Mouse (Mus musculus) kidney, adult 2 months (tissue): Measurements from ENCODE around the gene Gadd45g.

Source experiments
- CTCF ChIP-seq: fragments of 200-500 bp; conservative IDR thresholded peaks from 2 replicates; pipeline ENCODE4 v1.5.1; 2011; ENCODE audit warnings: low read depth, mild to moderate bottlenecking, control low read depth, low read length, moderate library complexity, mixed read lengths; ENCODE audit not compliant: insufficient read depth, insufficient read length
- POLR2A ChIP-seq: fragments of 200-500 bp; IDR thresholded peaks from one replicate; pipeline ENCODE4 v1.6.1; 2011; ENCODE audit warnings: low read depth, low read length, control low read depth

DNA sequence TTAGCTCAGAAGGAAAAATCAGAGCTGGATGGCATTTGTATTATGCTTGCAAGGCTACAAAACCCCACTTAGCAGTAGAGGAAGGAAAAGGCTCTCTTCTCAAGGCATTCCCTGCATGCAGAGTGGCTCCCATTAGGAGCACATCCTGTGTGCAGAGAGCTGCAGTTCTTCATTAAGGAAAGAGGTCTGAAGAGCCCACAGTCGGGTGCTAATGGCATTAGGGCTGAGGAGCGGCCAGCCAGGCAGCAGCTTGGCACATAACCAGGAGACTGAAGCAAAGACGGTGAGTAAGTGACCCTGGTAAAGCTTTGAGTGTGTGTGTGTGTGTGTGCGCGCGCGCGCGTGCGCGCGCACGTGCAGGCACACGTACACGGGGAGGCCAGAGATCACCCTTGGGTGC is 40.3 kb upstream of the Gadd45g start:
- TF ChIP-seq CTCF (no peak), POLR2A (no peak)
